Mouse (Mus musculus): ENCODE results near the gene BC051142. TPM values are rescaled to one million over a fixed set of nuclear protein-coding genes. Genes with fewer than 3 reads are reported as not detected.

BC051142 gene
- polyA plus RNA-seq, 1 experiment from 2014 or later, result 1.3 TPM

DNA sequence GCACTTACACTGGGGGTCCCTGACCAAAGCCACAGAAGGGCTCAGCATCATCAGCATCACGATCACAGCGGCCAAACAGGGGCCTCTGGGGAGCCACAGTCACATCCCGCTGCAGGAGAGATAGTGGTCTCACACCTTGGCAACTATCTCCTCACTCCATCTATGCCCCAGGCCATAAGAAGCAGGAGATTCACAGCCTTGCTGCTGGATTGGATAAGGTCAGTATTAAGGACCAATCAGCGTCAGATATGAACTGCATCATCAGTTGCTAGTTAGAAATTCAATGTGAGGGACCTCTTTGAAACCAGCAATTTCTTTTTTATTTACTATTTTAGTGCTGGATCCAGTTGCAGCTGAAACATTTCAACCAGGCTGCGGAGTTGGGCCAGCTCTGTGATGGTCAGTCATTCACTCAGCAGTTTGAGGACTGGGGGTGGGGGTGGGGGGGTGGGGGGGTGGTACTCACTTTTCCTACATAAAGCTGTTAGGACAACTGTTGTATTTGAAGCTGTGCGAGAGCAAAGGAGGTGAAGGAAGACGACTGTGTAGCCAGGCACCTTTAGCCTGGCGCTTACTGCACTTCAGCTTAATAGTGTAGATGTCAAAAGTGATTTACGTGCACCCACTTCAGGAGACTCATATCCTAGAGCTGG is 436 bp upstream of the BC051142 start:
- Histone ChIP-seq H3K36me3 (no peaks in the 10 kb centered on the region), H3K27me3 (peaks cover 5% of the 10 kb centered on the region; the same call in 1 of the 2 replicates), H3K9me3 (no peaks in the 10 kb centered on the region), H3K4me2 (peak overlapping the region; percentile 63), H3K4me1 (replicated peaks) (no peaks in the 10 kb centered on the region), H3K4me3 (replicated peaks) (peak overlapping the region; percentile 55), H3K27ac (no peak overlapping the region; the same call in 1 of the 2 replicates), H3K9ac (replicated peaks) (peak overlapping the region; percentile 75; the same call in 1 of the 2 replicates)
- ATAC-seq (ENCODE audit: insufficient number of reproducible peaks, insufficient read depth, low FRiP score, low TSS enrichment, low read depth), result peak; percentile 82
- WGBS, result 15% methylated on average over 9 of the region's 9 CpGs

DNA sequence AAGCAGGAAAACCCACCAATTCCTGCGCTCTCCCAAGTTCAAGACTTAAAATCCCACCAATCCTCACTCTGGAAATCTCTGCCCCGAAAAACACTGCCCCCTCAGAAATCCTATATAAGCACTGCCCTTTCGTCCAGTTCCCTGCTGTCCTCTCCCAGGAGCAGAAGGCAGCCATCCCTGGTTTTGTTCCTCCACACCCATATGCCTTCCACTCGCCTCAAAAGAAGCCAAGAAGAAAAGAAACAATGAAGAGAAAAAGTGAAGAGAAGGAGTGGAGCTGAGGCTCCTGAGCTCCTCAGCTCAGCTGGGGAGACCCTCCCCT is 735 bp downstream of the BC051142 start:
- peak overlapping the region; percentile 75; the same call in 1 of the 2 replicates for H3K9ac ChIP-seq (replicated peaks)
- peak overlapping the region; percentile 55 for H3K4me3 ChIP-seq (replicated peaks)
- H3K27ac ChIP-seq, result no peak overlapping the region
- H3K4me1 ChIP-seq (replicated peaks), result no peaks in the 10 kb centered on the region
- H3K4me2 ChIP-seq, result peak overlapping the region; percentile 63
- 53% methylated on average over 4 of the region's 4 CpGs for WGBS
- peaks cover 5% of the 10 kb centered on the region; the same call in 1 of the 2 replicates for H3K27me3 ChIP-seq
- H3K36me3 ChIP-seq, result no peaks in the 10 kb centered on the region
- ATAC-seq (ENCODE audit: insufficient number of reproducible peaks, insufficient read depth, low FRiP score, low TSS enrichment, low read depth), result no peak
- no peaks in the 10 kb centered on the region for H3K9me3 ChIP-seq

DNA sequence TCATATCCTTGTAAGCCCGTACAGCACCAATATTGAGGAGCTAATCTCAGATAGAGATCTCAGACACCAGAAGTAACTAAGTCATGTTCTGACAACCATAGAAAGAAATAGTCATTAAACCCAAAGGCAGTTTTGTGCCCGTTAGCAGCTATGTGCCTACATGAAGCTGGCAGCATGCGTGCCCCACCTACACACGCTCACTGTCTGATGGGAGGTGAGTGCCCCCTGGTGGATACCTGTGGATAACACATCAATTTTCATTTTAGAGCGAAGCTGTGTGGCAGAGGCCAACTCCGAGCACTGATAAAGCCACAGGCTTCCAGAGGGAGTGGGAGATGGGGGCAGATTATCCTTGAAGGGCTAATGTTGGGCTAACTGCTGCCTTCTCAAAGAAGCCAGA is 12.5 kb downstream of the BC051142 start:
- Histone ChIP-seq H3K4me2 (no peak overlapping the region), H3K9me3 (no peaks in the 10 kb centered on the region), H3K36me3 (no peaks in the 10 kb centered on the region), H3K27me3 (peaks cover 10% of the 10 kb centered on the region; the same call in 1 of the 2 replicates), H3K27ac (no peak overlapping the region), H3K4me1 (replicated peaks) (no peaks in the 10 kb centered on the region), H3K9ac (replicated peaks) (no peak overlapping the region), H3K4me3 (replicated peaks) (no peak overlapping the region)
- ATAC-seq (ENCODE audit: insufficient number of reproducible peaks, insufficient read depth, low FRiP score, low TSS enrichment, low read depth), result no peak
- WGBS, result 23% methylated on average over 6 of the region's 6 CpGs

DNA sequence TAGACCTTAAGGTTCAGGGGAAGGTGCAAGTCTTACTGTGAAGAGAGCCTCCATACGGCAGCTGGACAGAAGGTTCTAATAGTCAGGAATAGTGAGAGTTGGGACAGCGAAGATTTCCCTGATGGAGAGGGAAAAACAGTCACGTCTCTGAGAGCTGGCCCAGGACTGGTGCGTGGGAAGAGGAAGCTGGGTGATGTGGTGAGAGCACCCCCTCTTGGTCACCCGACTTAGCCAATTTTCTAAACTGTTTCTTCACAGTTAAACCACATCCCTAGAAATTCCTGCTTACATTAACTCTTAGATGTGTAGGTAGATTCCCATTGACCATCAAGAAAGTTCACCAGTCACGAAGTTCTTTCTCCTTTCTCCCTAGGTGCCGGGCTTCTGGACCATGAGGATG is 21.4 kb downstream of the BC051142 start:
- Histone ChIP-seq H3K9ac (replicated peaks) (no peak overlapping the region), H3K4me2 (no peak overlapping the region), H3K27ac (no peak overlapping the region), H3K36me3 (no peaks in the 10 kb centered on the region), H3K27me3 (no peaks in the 10 kb centered on the region), H3K4me3 (replicated peaks) (no peak overlapping the region), H3K4me1 (replicated peaks) (no peaks in the 10 kb centered on the region), H3K9me3 (no peaks in the 10 kb centered on the region)
- WGBS, result 70% methylated on average over 7 of the region's 7 CpGs
- no peak for ATAC-seq (ENCODE audit: insufficient number of reproducible peaks, insufficient read depth, low FRiP score, low TSS enrichment, low read depth)

GRCm38 (mm10) chr17:34427597-34427996 is 29.0 kb downstream of the BC051142 start:
- H3K27me3 ChIP-seq, result no peaks in the 10 kb centered on the region
- ATAC-seq (ENCODE audit: insufficient number of reproducible peaks, insufficient read depth, low FRiP score, low TSS enrichment, low read depth), result no peak
- no peaks in the 10 kb centered on the region for H3K9me3 ChIP-seq
- no peaks in the 10 kb centered on the region for H3K4me1 ChIP-seq (replicated peaks)
- no peak overlapping the region for H3K4me2 ChIP-seq
- H3K36me3 ChIP-seq, result no peaks in the 10 kb centered on the region
- H3K27ac ChIP-seq, result no peak overlapping the region
- no peak overlapping the region for H3K9ac ChIP-seq (replicated peaks)
- no peak overlapping the region for H3K4me3 ChIP-seq (replicated peaks)

DNA sequence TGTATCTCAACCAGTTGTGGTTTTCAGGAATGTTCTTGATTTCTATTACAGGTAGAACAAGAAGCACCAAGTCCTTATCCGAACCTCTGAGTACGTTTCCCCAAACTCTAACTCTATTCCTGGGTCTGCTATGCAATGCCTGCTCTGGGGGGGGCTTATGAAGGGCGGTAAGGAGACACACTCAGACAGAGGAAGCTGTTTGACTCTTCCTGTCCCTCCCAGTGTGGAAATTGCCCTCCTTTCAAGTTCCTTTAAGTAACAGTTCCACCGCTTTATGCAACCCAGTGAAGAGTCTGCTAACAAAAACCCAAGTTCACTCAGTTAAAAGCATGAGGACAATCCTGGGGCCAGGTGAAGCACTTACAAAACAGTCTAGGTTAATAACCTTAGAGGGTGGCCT is 38.5 kb downstream of the BC051142 start:
- no peak overlapping the region for H3K4me2 ChIP-seq
- ATAC-seq (ENCODE audit: insufficient number of reproducible peaks, insufficient read depth, low FRiP score, low TSS enrichment, low read depth), result no peak
- no peak overlapping the region for H3K9ac ChIP-seq (replicated peaks)
- no peak overlapping the region for H3K4me3 ChIP-seq (replicated peaks)
- 66% methylated on average over 4 of the region's 4 CpGs for WGBS
- no peaks in the 10 kb centered on the region for H3K27me3 ChIP-seq
- H3K36me3 ChIP-seq, result no peaks in the 10 kb centered on the region
- H3K4me1 ChIP-seq (replicated peaks), result no peaks in the 10 kb centered on the region
- H3K27ac ChIP-seq, result no peak overlapping the region
- peaks cover 7% of the 10 kb centered on the region for H3K9me3 ChIP-seq

GRCm38 (mm10) chr17:34437606-34438005 is 39.0 kb downstream of the BC051142 start:
- no peak overlapping the region for H3K4me2 ChIP-seq
- H3K27me3 ChIP-seq, result no peaks in the 10 kb centered on the region
- H3K9me3 ChIP-seq, result peaks cover 7% of the 10 kb centered on the region
- H3K4me3 ChIP-seq (replicated peaks), result no peak overlapping the region
- no peaks in the 10 kb centered on the region for H3K4me1 ChIP-seq (replicated peaks)
- no peak for ATAC-seq (ENCODE audit: insufficient number of reproducible peaks, insufficient read depth, low FRiP score, low TSS enrichment, low read depth)
- WGBS, result 63% methylated on average over 7 of the region's 7 CpGs
- H3K9ac ChIP-seq (replicated peaks), result no peak overlapping the region
- no peak overlapping the region for H3K27ac ChIP-seq
- H3K36me3 ChIP-seq, result no peaks in the 10 kb centered on the region

GRCm38 (mm10) chr17:34438588-34438987 is 40.0 kb downstream of the BC051142 start:
- no peak for ATAC-seq (ENCODE audit: insufficient number of reproducible peaks, insufficient read depth, low FRiP score, low TSS enrichment, low read depth)
- WGBS, result 48% methylated on average over 1 of the region's 1 CpGs

DNA sequence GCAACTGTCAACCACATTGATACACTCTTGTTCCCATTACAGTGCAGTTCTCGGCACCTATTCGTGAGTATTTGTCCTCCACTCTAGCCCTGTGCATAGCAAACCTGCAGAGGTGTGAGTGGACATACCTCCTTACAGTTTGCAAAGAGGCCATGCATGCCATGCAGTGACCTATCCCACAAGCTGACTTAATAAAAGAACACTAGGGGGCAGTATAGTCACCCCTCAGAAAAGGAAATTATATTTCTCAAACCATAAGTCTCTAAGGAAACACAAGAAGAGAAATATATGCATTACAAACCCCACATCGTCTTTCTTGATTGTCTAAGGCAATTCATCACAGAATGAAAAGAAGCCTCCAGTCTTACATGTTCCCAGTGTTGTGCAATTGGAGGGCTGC is 41.2 kb downstream of the BC051142 start:
- Histone ChIP-seq H3K4me3 (replicated peaks) (no peak overlapping the region), H3K9ac (replicated peaks) (no peak overlapping the region), H3K4me2 (no peak overlapping the region), H3K4me1 (replicated peaks) (no peaks in the 10 kb centered on the region), H3K27me3 (no peaks in the 10 kb centered on the region), H3K36me3 (no peaks in the 10 kb centered on the region), H3K27ac (no peak overlapping the region), H3K9me3 (peaks cover 7% of the 10 kb centered on the region)
- WGBS, result 57% methylated on average over 3 of the region's 3 CpGs
- ATAC-seq (ENCODE audit: insufficient number of reproducible peaks, insufficient read depth, low FRiP score, low TSS enrichment, low read depth), result no peak

More at GRCm38 (mm10) chr17:34438588-34438987, 40.0 kb downstream of the BC051142 start:
- H3K4me3 ChIP-seq (replicated peaks), result no peak overlapping the region
- H3K9me3 ChIP-seq, result peaks cover 7% of the 10 kb centered on the region
- H3K9ac ChIP-seq (replicated peaks), result no peak overlapping the region
- H3K4me2 ChIP-seq, result no peak overlapping the region
- H3K36me3 ChIP-seq, result no peaks in the 10 kb centered on the region
- no peaks in the 10 kb centered on the region for H3K4me1 ChIP-seq (replicated peaks)
- H3K27me3 ChIP-seq, result no peaks in the 10 kb centered on the region
- no peak overlapping the region for H3K27ac ChIP-seq

DNA sequence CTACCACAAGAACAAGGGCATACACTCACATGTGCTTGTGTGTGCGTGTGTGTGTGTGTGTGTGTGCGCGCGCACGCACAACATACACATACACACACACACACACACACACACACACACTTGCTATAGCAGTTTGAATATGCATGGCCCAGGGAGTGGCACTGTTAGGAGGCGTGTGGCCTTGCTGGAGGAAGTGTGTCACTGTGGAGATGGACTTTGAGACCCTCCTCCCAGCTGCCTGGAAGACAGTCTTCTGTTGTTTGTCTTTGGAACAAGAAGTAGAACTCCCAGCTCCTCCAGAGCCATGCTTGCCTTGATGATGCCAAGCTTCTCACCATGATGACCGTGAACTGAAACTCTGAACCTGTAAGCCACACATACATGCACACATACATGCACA is 43.4 kb downstream of the BC051142 start:
- Histone ChIP-seq H3K9ac (replicated peaks) (no peak overlapping the region), H3K4me3 (replicated peaks) (no peak overlapping the region), H3K4me1 (replicated peaks) (no peaks in the 10 kb centered on the region), H3K27me3 (no peaks in the 10 kb centered on the region), H3K36me3 (no peaks in the 10 kb centered on the region), H3K4me2 (no peak overlapping the region), H3K9me3 (no peaks in the 10 kb centered on the region), H3K27ac (no peak overlapping the region)
- no peak for ATAC-seq (ENCODE audit: insufficient number of reproducible peaks, insufficient read depth, low FRiP score, low TSS enrichment, low read depth)
- WGBS, result 88% methylated on average over 7 of the region's 7 CpGs

GRCm38 (mm10) chr17:34448473-34449041 is 49.9 kb downstream of the BC051142 start:
- no peaks in the 10 kb centered on the region for H3K36me3 ChIP-seq
- ATAC-seq (ENCODE audit: insufficient number of reproducible peaks, insufficient read depth, low FRiP score, low TSS enrichment, low read depth), result no peak
- WGBS, result 43% methylated on average over 6 of the region's 6 CpGs

GRCm38 (mm10) chr17:34457668-34458067 is 59.0 kb downstream of the BC051142 start:
- WGBS, result 78% methylated on average over 4 of the region's 4 CpGs
- peaks cover 4% of the 10 kb centered on the region; the same call in 1 of the 2 replicates for H3K4me1 ChIP-seq (replicated peaks)
- peaks cover 8% of the 10 kb centered on the region for H3K27me3 ChIP-seq
- H3K9me3 ChIP-seq, result no peaks in the 10 kb centered on the region
- H3K9ac ChIP-seq (replicated peaks), result no peak overlapping the region
- no peak overlapping the region for H3K4me3 ChIP-seq (replicated peaks)
- no peak overlapping the region for H3K4me2 ChIP-seq
- ATAC-seq (ENCODE audit: insufficient number of reproducible peaks, insufficient read depth, low FRiP score, low TSS enrichment, low read depth), result no peak
- H3K36me3 ChIP-seq, result no peaks in the 10 kb centered on the region
- H3K27ac ChIP-seq, result no peak overlapping the region

More at GRCm38 (mm10) chr17:34448473-34449041, 49.9 kb downstream of the BC051142 start:
- H3K27me3 ChIP-seq, result no peaks in the 10 kb centered on the region
- H3K9ac ChIP-seq (replicated peaks), result no peak overlapping the region
- peaks cover 8% of the 10 kb centered on the region; the same call in 1 of the 2 replicates for H3K4me1 ChIP-seq (replicated peaks)
- no peak overlapping the region for H3K27ac ChIP-seq
- no peaks in the 10 kb centered on the region for H3K9me3 ChIP-seq
- H3K4me2 ChIP-seq, result no peak overlapping the region
- no peak overlapping the region for H3K4me3 ChIP-seq (replicated peaks)
